Mouse (Mus musculus) hematopoietic stem cell, adult 5-6 weeks (primary cell): ENCODE measurements around the gene Cmss1. TPM values are rescaled to one million over a fixed set of nuclear protein-coding genes. Genes with fewer than 3 reads are reported as not detected.

Source experiments
- ATAC-seq, 2 experiments: fragments of 125-278 bp in 1 of 2; replicated peaks in 1 of 2; 2 replicates each; pipeline ENCODE4 v1.8.0; 2016 to 2017; ENCODE audit warnings: inconsistent platforms in 2 of 2, mild to moderate bottlenecking in 2 of 2, moderate number of reproducible peaks in 2 of 2, low read depth in 1 of 2, moderate TSS enrichment in 1 of 2; ENCODE audit not compliant: low FRiP score in 2 of 2, poor library complexity in 2 of 2, severe bottlenecking in 2 of 2, insufficient read depth in 1 of 2, low TSS enrichment in 1 of 2
- total RNA-seq: library from RNA; stranded (forward); fragments of 172-1452, 232-1000 nt; gene quantifications from 2 replicates; pipeline ENCODE4 v1.2.3, GENCODE M21; 2017

Cmss1 gene
- total RNA-seq, 1 experiment from 2014 or later, result 83.8 TPM

DNA sequence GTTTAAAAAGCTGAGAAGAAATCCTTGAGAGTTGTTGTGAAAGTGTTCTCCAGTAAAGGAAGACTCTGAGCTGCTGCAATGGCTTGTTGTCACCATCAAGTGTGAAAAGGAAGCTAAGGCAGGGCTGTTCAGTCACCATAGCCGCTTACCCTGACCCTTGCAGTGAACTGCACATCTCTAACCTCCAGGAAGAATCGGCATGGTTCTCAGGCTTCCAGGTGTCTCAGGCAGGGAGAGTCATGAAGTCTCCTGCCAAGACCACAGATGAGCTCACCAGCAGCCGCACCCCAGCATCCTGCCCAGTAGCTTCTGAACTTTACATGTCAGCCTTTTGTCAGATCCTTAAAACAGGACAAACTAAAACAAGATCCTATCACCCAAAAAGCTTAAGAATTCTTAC is 40.4 kb downstream of the Cmss1 start:
- ATAC-seq, result no peak

DNA sequence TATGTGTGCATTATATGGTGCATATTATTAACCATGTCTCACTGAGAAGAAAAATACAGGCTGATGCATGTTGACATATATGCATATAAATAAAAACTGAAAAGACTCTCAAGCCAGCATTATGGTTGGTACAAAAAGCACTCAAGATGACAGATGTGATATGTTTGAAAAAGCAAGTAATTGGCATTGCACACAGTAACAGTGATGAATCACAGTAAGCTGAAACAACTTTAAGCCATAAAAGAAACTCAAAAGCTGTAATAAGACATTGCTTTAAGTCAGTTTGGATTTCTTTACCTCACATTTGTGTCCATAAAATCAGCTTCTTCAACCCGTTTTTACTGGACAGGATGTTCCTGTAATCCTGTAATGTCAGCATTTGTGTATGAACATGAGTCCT is 41.9 kb downstream of the Cmss1 start:
- ATAC-seq, result no peak

- ATAC-seq, result no peak
Observed at GRCm38 (mm10) chr16:57563453-57563852, 43.2 kb downstream of the Cmss1 start.

- ATAC-seq, result no peak
Observed at GRCm38 (mm10) chr16:57560185-57560584, 46.5 kb downstream of the Cmss1 start.

GRCm38 (mm10) chr16:57558258-57558657 is 48.4 kb downstream of the Cmss1 start:
- ATAC-seq, result no peak

- no peak for ATAC-seq
Observed at GRCm38 (mm10) chr16:57556244-57556643, 50.4 kb downstream of the Cmss1 start.

GRCm38 (mm10) chr16:57555667-57556066 is 51.0 kb downstream of the Cmss1 start:
- no peak for ATAC-seq

- ATAC-seq, result no peak
Observed at GRCm38 (mm10) chr16:57554886-57555400, 51.7 kb downstream of the Cmss1 start.

DNA sequence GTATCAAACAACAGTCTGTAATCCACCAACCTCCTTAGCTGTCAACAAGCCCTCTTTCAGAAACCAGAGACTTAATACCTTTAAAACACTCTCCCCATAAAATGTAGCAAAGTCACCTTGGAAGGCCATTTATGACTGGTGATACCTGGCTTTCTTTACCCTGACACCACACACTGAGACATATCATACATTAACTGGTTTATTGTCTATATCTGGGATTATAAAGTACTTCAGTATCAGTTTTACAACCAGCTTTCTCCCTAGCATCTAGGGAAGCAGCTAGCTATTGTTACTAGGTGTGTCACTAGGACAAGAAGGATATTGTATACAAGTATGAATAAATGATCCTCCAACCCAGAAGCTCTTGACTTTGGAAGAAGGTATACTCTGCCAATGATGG is 53.4 kb downstream of the Cmss1 start:
- no peak for ATAC-seq

DNA sequence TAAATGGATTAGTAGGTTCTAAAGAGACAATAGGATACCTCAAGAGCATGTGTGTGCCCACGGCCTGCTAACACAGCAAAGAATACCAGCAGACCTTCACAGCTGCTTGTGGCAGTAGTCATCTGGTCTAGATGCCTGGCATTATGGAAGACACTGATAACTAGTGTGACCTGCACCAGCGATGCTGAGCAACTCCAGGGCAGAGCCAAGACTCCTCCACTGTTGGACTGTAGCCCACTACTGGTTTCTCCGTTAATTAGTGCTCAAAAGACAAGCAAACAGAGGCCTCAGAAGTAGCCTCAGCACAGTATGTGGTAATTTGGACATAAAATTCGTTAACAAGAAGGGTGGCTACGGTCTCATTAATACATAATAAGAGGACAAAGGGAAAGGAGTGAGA is 54.0 kb downstream of the Cmss1 start:
- ATAC-seq, result no peak

DNA sequence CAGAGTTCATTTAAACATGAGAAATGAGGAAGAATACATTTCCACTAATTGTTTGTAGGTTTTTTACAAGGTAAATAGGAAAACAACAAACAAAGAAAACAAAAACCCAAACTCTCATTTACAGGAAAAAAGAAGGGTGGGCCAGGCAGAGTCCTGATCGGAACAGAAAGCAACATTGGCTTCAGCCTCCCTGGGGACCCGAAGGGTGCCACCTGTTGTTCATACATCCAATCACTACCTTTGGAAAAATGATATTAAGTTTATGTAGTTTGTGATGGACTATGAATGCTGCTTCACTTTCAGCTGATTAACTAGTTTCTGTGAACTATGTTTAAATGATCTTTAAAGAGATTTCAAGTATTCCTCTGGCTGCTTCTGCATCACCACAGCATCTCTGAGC is 55.0 kb downstream of the Cmss1 start:
- ATAC-seq, result no peak

DNA sequence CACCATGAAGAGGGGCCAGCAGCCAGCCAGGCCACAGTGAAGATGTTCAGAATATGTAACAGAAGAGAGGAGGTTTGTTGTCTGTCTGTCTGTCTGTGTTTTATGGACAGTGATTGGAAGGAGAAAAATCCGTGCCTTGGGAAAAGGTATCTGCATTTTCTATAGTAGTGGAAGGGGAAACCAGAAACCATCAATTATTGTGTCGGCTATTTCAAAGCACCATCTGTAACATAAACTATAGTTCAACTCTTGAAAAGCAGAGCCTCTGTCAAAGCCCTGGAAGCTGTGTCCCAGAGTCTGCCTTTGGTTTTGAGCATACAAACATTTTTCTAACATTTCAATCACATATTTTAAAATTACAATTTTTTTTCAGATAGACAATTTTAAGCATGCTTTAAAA is 55.8 kb downstream of the Cmss1 start:
- no peak for ATAC-seq

GRCm38 (mm10) chr16:57550088-57550487 is 56.6 kb downstream of the Cmss1 start:
- ATAC-seq, result peak; percentile 57 to 80; a peak in 3 of 4 replicates

DNA sequence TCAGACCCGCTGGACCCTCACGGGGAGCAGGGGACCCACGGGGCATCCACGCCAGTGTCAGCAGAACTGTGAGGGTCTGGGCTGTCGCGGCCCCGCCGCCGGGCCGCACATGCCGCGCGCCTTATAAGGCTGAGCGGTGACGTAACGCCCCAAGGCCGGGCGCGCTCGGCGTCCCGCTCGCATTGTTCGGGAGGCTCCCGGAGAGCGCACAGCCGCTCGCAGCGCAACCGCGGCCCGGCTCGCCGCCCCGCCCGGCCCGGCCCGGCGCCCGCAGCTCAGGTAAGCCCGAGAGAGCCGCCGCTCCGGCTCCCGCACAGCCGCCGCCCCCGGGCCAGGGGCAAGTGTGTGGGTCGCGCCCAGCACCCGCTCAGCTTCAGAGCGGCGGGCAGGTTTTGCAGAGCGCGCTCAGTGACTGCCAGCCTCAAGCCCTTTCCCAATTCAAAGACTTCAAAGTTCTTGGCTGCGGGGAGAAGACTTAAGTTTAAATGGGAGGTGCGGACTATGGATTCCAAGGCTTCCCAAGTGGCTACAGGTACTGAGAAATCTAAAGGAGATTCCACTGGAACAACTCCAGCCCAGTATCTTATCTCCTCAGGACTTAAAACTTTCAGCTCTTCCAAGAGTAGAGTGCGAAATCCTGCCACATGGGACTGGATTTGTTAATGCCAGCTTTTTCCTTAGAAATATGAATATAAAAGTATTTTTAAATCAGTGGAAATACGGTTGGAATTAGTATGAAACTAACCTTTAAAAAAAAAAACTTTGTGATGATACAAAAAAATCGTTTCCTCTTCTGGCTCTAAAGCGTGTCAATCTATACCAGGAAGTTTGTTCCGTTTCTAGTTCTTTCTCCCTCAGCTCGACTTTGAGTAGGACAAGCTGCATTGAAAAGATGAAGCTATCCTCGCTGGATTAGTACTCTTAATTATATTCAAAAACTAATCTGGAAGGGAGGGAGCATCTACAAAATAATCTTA is 57.3 kb downstream of the Cmss1 start:
- peak; percentile 75 to 88 for ATAC-seq

DNA sequence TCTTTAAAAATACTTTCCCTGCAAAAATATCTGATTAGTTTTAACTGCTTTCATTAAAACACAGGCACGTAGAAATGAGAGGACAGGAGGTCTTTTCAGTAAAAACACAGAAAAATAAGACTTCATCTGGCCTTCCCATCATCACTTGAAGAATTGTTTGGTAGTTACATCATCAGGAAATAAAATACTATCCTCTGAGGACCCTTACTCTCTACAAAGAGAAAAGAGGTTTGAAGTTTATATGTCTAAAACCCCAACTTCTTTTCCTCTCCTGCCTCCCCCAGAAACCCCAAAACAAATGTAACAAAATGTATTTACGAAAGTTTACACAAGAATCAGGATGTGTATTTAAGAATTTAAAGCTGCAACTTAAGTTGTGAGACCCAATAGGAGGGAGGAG is 58.1 kb downstream of the Cmss1 start:
- no peak for ATAC-seq

DNA sequence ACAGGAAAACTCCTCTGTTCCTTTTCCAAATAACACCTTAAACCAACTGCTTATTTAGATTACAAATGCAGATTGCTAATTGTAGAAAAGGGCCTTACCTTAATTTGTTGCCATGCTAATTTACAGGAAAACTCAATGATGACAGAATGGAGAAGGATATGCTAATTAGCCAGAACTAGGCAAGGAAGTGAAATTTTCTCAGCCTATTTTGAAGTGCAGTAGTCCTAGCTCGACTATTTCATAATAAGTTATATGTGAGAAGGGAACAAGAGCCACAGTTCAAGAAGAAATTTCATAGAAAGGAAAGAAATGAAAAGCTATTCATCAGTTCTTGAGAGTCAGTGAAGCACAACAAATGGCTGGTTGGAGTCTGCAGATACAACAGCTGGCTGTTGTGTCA is 60.3 kb downstream of the Cmss1 start:
- no peak for ATAC-seq

DNA sequence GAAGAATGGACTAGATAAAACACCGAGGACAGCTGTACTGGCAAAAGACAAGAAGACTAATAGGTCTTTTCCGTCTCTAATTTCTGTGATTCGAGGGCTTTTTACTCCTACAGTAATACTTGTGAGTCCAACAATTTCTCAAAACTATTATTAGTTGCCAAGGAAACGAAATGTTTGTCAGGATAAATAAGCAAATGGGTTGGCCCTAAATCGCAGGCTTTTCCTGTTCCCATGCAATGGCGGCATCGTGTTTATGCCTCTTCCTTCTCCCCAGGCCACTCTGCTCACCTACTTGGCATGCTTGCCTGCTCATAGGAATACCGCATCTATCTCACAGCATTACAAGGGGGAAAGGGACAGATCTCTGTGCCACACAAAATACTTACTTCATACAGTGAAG is 62.2 kb downstream of the Cmss1 start:
- ATAC-seq, result no peak

DNA sequence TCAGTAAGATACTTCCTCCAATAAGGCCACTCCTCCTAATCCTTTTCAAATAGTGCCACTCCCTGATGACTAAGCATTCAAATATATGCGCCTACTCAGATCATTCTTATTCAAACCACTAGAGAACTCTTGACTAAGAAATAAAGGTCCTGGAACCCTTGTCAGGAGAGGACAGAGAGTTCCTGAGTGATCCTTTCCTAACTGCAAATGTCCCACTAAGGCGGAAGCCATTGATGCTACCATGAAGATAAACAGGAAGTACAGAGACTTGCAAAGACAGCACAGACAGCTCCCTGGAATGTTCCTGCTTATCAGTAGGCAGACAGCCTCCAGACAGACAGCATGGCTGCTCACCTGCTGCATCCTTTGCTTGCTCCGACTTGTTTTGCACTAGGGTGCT is 63.4 kb downstream of the Cmss1 start:
- no peak for ATAC-seq

DNA sequence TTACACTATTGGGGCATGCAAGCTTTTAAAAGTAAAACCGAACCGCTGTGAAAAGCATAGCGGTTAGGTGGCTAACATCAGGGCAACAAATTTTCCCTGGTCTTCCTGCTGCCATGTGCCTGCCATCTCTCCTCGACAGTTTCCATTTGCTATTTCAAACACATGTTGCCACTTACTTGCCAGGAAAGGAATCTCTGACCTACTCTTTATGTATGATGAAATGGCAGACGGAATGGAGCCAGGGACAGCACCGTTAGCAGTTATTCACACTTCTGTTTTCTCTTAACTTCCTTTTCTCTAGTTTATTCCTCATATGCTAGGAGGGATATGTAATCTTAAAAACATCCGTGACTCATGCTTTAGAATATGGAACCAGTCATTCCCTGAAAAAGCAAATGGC is 70.2 kb downstream of the Cmss1 start:
- ATAC-seq, result peak in 1 of 2 experiments; percentile 51; a peak in 1 of 4 replicates
